Mouse (Mus musculus) thymus, postnatal 25 days (tissue): ENCODE data around the gene Btg4.

Experiments
- DNase-seq: peaks from one replicate; pipeline ENCODE4 v3.0.0; 2022

The Btg4 gene

GRCm38 (mm10) chr9:51168698-51169097 lies 108.0 kb downstream of the Btg4 start:
- DNase-seq: no peak

- DNase-seq: no peak
Observed at GRCm38 (mm10) chr9:51169133-51169532, 108.4 kb downstream of the Btg4 start.
